Mouse (Mus musculus) myocyte (in vitro differentiated cells): ENCODE measurements around the gene Nr1h4.

ENCODE experiments used
- CEBPB ChIP-seq: IDR thresholded peaks from 2 replicates; pipeline ENCODE4 v1.6.1; 2011; ENCODE audit warnings: mild to moderate bottlenecking, moderate library complexity; ENCODE audit not compliant: poor library complexity, insufficient read depth, severe bottlenecking
- E2F4 ChIP-seq: IDR thresholded peaks from one replicate; pipeline ENCODE4 v1.6.1; 2011; ENCODE audit warnings: mild to moderate bottlenecking, control low read depth, moderate library complexity; ENCODE audit not compliant: insufficient read depth
- MAX ChIP-seq: IDR thresholded peaks from one replicate; pipeline ENCODE4 v1.6.1; 2011; ENCODE audit warnings: low read depth, mild to moderate bottlenecking, control low read depth
- MYOD1 ChIP-seq, 3 experiments: IDR thresholded peaks; one replicate each; pipeline ENCODE4 v1.6.1; 2011; ENCODE audit warnings: control low read depth in 2 of 3, low read depth in 2 of 3, mild to moderate bottlenecking in 2 of 3, moderate library complexity in 1 of 3; ENCODE audit not compliant: insufficient read length in 2 of 3, control insufficient read depth in 1 of 3
- MYOG ChIP-seq, 3 experiments: IDR thresholded peaks; one replicate each; pipeline ENCODE4 v1.6.1; 2011; ENCODE audit warnings: control low read depth in 2 of 3, low read depth in 2 of 3, mild to moderate bottlenecking in 2 of 3; ENCODE audit not compliant: insufficient read length in 2 of 3, control insufficient read depth in 1 of 3, insufficient read depth in 1 of 3
- POLR2A ChIP-seq: IDR thresholded peaks from one replicate; pipeline ENCODE4 v1.6.1; 2011; ENCODE audit warnings: low read depth, mild to moderate bottlenecking, control low read depth, moderate library complexity; ENCODE audit not compliant: insufficient read length
- POLR2AphosphoS2 ChIP-seq: IDR thresholded peaks from one replicate; pipeline ENCODE4 v1.6.1; 2011; ENCODE audit warnings: low read depth, control low read depth; ENCODE audit not compliant: insufficient read length
- REST ChIP-seq: IDR thresholded peaks from one replicate; pipeline ENCODE4 v1.6.1; 2011; ENCODE audit warnings: mild to moderate bottlenecking, control low read depth, moderate library complexity; ENCODE audit not compliant: insufficient read depth, insufficient read length
- TCF12 ChIP-seq: IDR thresholded peaks from one replicate; pipeline ENCODE4 v1.6.1; 2011; ENCODE audit warnings: mild to moderate bottlenecking, control low read depth; ENCODE audit not compliant: poor library complexity, insufficient read depth, severe bottlenecking
- USF1 ChIP-seq: IDR thresholded peaks from one replicate; pipeline ENCODE4 v1.6.1; 2011; ENCODE audit warnings: low read depth, mild to moderate bottlenecking, control low read depth, moderate library complexity

- TF ChIP-seq REST (no peak), TCF12 (no peak), CEBPB (no peak), MYOD1 (IDR thresholded peaks at IDR 0.05; ENCODE audit: control insufficient read depth in 1 of 3, insufficient read length in 2 of 3, low read depth in 2 of 3) (no peak), POLR2A (no peak), MAX (no peak), POLR2AphosphoS2 (no peak), USF1 (no peak), E2F4 (no peak), MYOG (IDR thresholded peaks at IDR 0.05; ENCODE audit: control insufficient read depth in 1 of 3, insufficient read depth in 1 of 3, insufficient read length in 2 of 3, low read depth in 2 of 3) (no peak)
Measured at GRCm38 (mm10) chr10:89522481-89522880, 10.9 kb downstream of the Nr1h4 start.
